Mouse (Mus musculus) heart, postnatal 0 days (tissue): ENCODE results near the gene Bzw2.

Source experiments
- CTCF ChIP-seq: IDR thresholded peaks from 2 replicates; pipeline ENCODE4 v1.5.1; 2016; ENCODE audit warnings: antibody characterized with exemption, control low read depth, low read depth
- EP300 ChIP-seq: IDR thresholded peaks from 2 replicates; pipeline ENCODE4 v1.6.1; 2016; ENCODE audit warnings: antibody characterized with exemption, low read depth

GRCm38 (mm10) chr12:36078101-36078899 is 79.6 kb downstream of the Bzw2 start:
- TF ChIP-seq CTCF (no peak), EP300 (no peak)
